Mouse (Mus musculus) kidney, postnatal 36 days (tissue): ENCODE measurements around the gene Washc4.

Experiments
- DNase-seq, 2 experiments: peaks; one replicate each; pipeline ENCODE4 v3.0.0; 2021 to 2022; ENCODE audit warnings: mixed read lengths in 2 of 2

Washc4 gene

GRCm38 (mm10) chr10:83639881-83640386 lies 96.4 kb downstream of the Washc4 start:
- no peak for DNase-seq

DNA sequence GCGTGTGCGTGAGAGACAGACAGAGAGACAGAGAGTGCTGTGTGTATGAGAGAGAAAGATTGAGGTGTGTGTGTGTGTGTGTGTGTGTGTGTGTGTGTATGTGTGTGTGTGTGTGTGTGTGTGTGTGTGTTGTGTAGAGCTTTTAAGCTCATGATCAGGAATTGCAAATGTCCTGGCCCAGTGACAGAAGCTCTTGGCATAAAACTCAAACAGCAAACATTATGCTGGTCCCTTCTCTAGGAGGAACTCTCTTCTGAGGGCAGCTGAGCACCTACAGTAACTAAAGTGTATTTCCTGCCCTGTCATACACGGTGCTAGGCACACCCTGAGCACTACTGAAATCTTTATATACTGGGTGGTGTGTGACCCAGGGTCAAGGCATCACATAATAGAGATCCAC lies 98.1 kb downstream of the Washc4 start:
- DNase-seq: no peak

GRCm38 (mm10) chr10:83644167-83644566 lies 100.6 kb downstream of the Washc4 start:
- no peak for DNase-seq

DNA sequence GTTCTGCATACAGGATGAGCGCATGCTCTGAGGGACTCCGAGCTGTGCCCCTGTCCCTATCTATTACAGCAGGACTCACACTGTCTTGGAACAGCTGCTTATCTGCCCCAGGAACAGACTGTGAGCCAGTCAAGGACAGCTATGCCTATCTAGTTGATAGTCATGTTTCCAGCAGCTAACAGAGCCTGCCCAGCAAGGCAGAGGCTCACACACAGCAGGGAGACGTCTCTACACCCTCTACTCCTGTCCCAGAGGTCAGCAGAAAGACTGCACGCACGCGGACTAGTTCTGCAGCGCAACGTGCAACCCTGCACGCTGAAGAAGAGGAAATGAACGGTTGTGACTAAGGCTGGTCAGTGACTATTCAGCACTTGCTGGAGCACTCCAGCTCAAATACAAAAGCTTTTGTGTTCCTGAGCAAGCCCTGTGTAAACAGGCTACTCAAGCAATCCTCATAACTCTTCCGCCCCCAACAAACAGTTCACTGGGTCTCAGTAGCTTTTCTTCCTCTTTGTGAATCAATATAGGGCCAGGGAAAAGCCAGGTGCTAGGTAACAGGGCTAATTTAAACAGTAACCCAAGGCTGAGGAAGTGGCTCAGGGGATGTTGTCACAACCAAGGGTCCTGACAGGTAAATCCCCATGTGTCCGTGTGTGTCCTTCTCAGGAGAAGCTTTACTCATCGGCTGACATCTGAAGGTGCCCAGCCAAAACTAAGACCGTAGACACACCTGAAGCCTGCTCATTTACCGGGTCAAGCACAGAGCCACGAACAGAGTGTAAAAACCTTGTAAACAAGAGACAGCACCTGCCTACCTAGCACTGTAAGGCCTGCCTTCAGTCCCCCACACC lies 101.5 kb downstream of the Washc4 start:
- DNase-seq: peak in 1 of 2 experiments; percentile 19

DNA sequence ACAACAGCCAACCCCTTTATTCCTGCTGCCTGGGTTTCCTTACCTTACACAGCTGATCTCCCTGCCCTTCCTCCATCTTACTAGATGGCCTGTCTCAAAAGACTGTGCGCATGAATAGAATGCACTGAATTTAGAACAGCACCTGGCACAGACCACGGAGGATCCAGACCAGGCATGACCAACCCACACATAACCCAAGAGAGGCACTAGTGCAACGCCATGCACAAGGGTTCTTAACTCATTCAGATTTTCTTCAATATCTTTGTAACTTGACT lies 102.1 kb downstream of the Washc4 start:
- DNase-seq: no peak
